Mouse (Mus musculus): ENCODE results near the gene Frat1. TPM values are rescaled to one million over a fixed set of nuclear protein-coding genes. Genes with fewer than 3 reads are reported as not detected.
"Not testable (repeated sequence)": the region's sequence is repeated elsewhere in the genome, so short reads cannot be mapped to it uniquely, and the experiment has no call there.

Gene Frat1
- total and polyA plus RNA-seq, 2 experiments from 2014 or later, result 43.4 to 48.2 TPM

- no peak overlapping the region for H3K9ac ChIP-seq
- no peaks in the 10 kb centered on the region for H3K27me3 ChIP-seq (ENCODE audit: insufficient read depth, low read length)
- TF ChIP-seq CTCF (IDR thresholded peaks at IDR 0.05; ENCODE audit: low read depth), result no peak
- 52% methylated on average over 4 of the region's 4 CpGs for WGBS
- H3K4me3 ChIP-seq (ENCODE audit: low read depth, low read length), result no peak overlapping the region
- ATAC-seq (peak; percentile 69), DNase-seq (peak; percentile 67)
- H3K27ac ChIP-seq (ENCODE audit: low read depth, low read length), result peak overlapping the region; percentile 40; the same call in 1 of the 2 replicates
- H3K4me1 ChIP-seq (ENCODE audit: insufficient read depth), result 0 out of 2 replicates have a peak, but pooled peaks cover 6% of the 10 kb centered on the region
- no peak overlapping the region for H3K4me2 ChIP-seq (ENCODE audit: low read depth)
- H3K36me3 ChIP-seq (ENCODE audit: insufficient read depth), result no peaks in the 10 kb centered on the region
- H3K9me3 ChIP-seq (ENCODE audit: low read length), result no peaks in the 10 kb centered on the region
Measured at GRCm38 (mm10) chr19:41842196-41842595, 12.4 kb downstream of the Frat1 start.

GRCm38 (mm10) chr19:41842706-41843105 lies 12.9 kb downstream of the Frat1 start:
- no peak for TF ChIP-seq CTCF (IDR thresholded peaks at IDR 0.05; ENCODE audit: low read depth)
- Histone ChIP-seq H3K9ac (no peak overlapping the region), H3K4me1 (ENCODE audit: insufficient read depth) (0 out of 2 replicates have a peak, but pooled peaks cover 6% of the 10 kb centered on the region), H3K27me3 (ENCODE audit: insufficient read depth, low read length) (no peaks in the 10 kb centered on the region), H3K27ac (ENCODE audit: low read depth, low read length) (peak overlapping the region; percentile 40; the same call in 1 of the 2 replicates), H3K4me3 (ENCODE audit: low read depth, low read length) (no peak overlapping the region), H3K4me2 (ENCODE audit: low read depth) (no peak overlapping the region), H3K9me3 (ENCODE audit: low read length) (no peaks in the 10 kb centered on the region), H3K36me3 (ENCODE audit: insufficient read depth) (no peaks in the 10 kb centered on the region)
- DNase-seq (no peak), ATAC-seq (no peak)
- WGBS, result 83% methylated on average over 4 of the region's 4 CpGs

GRCm38 (mm10) chr19:41844345-41844744 lies 14.6 kb downstream of the Frat1 start:
- Histone ChIP-seq H3K4me2 (ENCODE audit: low read depth) (no peak overlapping the region), H3K4me1 (ENCODE audit: insufficient read depth) (0 out of 2 replicates have a peak, but pooled peaks cover 6% of the 10 kb centered on the region), H3K27me3 (ENCODE audit: insufficient read depth, low read length) (no peaks in the 10 kb centered on the region), H3K9ac (no peak overlapping the region), H3K36me3 (ENCODE audit: insufficient read depth) (no peaks in the 10 kb centered on the region), H3K9me3 (ENCODE audit: low read length) (no peaks in the 10 kb centered on the region), H3K27ac (ENCODE audit: low read depth, low read length) (no peak overlapping the region), H3K4me3 (ENCODE audit: low read depth, low read length) (no peak overlapping the region)
- 84% methylated on average over 6 of the region's 6 CpGs for WGBS
- no peak for DNase-seq
- no peak for ATAC-seq
- TF ChIP-seq CTCF (IDR thresholded peaks at IDR 0.05; ENCODE audit: low read depth), result 0 out of 2 replicates have a peak, but pooled peaks have one; percentile 29

- TF ChIP-seq CTCF (IDR thresholded peaks at IDR 0.05; ENCODE audit: low read depth), result peak; percentile 14; the same call in 1 of the 2 replicates
- H3K27ac ChIP-seq (ENCODE audit: low read depth, low read length), result peak overlapping the region; percentile 95
- H3K4me2 ChIP-seq (ENCODE audit: low read depth), result peak overlapping the region; percentile 91
- no peaks in the 10 kb centered on the region for H3K36me3 ChIP-seq (ENCODE audit: insufficient read depth)
- ATAC-seq (no peak), DNase-seq (peak; percentile 38)
- H3K4me1 ChIP-seq (ENCODE audit: insufficient read depth), result 0 out of 2 replicates have a peak, but pooled peaks cover 6% of the 10 kb centered on the region
- no peaks in the 10 kb centered on the region for H3K27me3 ChIP-seq (ENCODE audit: insufficient read depth, low read length)
- H3K9ac ChIP-seq, result peak overlapping the region; percentile 77
- H3K9me3 ChIP-seq (ENCODE audit: low read length), result no peaks in the 10 kb centered on the region
- 6% methylated on average over 21 of the region's 21 CpGs for WGBS
- peak overlapping the region; percentile 77 for H3K4me3 ChIP-seq (ENCODE audit: low read depth, low read length)
Measured at GRCm38 (mm10) chr19:41846366-41847090, 16.8 kb downstream of the Frat1 start.

- DNase-seq (peak; percentile 50), ATAC-seq (peak; percentile 14)
- Histone ChIP-seq H3K9ac (peak overlapping the region; percentile 77), H3K9me3 (ENCODE audit: low read length) (no peaks in the 10 kb centered on the region), H3K27me3 (ENCODE audit: insufficient read depth, low read length) (no peaks in the 10 kb centered on the region), H3K27ac (ENCODE audit: low read depth, low read length) (peak overlapping the region; percentile 95), H3K4me3 (ENCODE audit: low read depth, low read length) (peak overlapping the region; percentile 77), H3K4me1 (ENCODE audit: insufficient read depth) (0 out of 2 replicates have a peak, but pooled peaks cover 6% of the 10 kb centered on the region), H3K36me3 (ENCODE audit: insufficient read depth) (no peaks in the 10 kb centered on the region), H3K4me2 (ENCODE audit: low read depth) (peak overlapping the region; percentile 91)
- no peak for TF ChIP-seq CTCF (IDR thresholded peaks at IDR 0.05; ENCODE audit: low read depth)
- 1% methylated on average over 64 of the region's 64 CpGs for WGBS
Measured at GRCm38 (mm10) chr19:41847091-41847581, 17.4 kb downstream of the Frat1 start.

- H3K9ac ChIP-seq, result peak overlapping the region; percentile 77
- not testable (repeated sequence) for H3K36me3 ChIP-seq (ENCODE audit: insufficient read depth); H3K9me3 ChIP-seq (ENCODE audit: low read length); H3K4me1 ChIP-seq (ENCODE audit: insufficient read depth); H3K27me3 ChIP-seq (ENCODE audit: insufficient read depth, low read length)
- ATAC-seq (peak; percentile 66), DNase-seq (peak; percentile 70)
- H3K4me2 ChIP-seq (ENCODE audit: low read depth), result peak overlapping the region; percentile 91
- 2% methylated on average over 49 of the region's 53 CpGs for WGBS
- H3K27ac ChIP-seq (ENCODE audit: low read depth, low read length), result peak overlapping the region; percentile 95
- H3K4me3 ChIP-seq (ENCODE audit: low read depth, low read length), result peak overlapping the region; percentile 77
Measured at GRCm38 (mm10) chr19:41847614-41847991, 17.8 kb downstream of the Frat1 start.
